Mouse (Mus musculus) adipocyte (in vitro differentiated cells): ENCODE results near the gene Gm30083.

ENCODE experiments used
- DNase-seq: peaks from one replicate; pipeline ENCODE4 v3.0.0-alpha.2; 2016; ENCODE audit warnings: low spot score

The Gm30083 gene

GRCm38 (mm10) chr14:33959341-33959740 is 55.6 kb downstream of the Gm30083 start:
- DNase-seq = peak; percentile 65

- DNase-seq = no peak
Measured at GRCm38 (mm10) chr14:33958841-33959240, 56.1 kb downstream of the Gm30083 start.

- DNase-seq = no peak
Measured at GRCm38 (mm10) chr14:33958186-33958585, 56.8 kb downstream of the Gm30083 start.

GRCm38 (mm10) chr14:33956055-33956454 is 58.9 kb downstream of the Gm30083 start:
- no peak for DNase-seq

GRCm38 (mm10) chr14:33953761-33954160 is 61.2 kb downstream of the Gm30083 start, which contains the start of gene Rbp3:
Gene Rbp3 (plus strand): TSS chr14:33954003.
- no peak for DNase-seq

- DNase-seq = no peak
Measured at GRCm38 (mm10) chr14:33952233-33952981, 62.6 kb downstream of the Gm30083 start.

GRCm38 (mm10) chr14:33946125-33946524 is 68.9 kb downstream of the Gm30083 start:
- no peak for DNase-seq

- DNase-seq = no peak
Measured at GRCm38 (mm10) chr14:33942222-33942621, 72.8 kb downstream of the Gm30083 start.

GRCm38 (mm10) chr14:33940739-33941138 is 74.2 kb downstream of the Gm30083 start, which contains the start of gene Gdf2:
Gene Gdf2 (plus strand): TSS chr14:33941039.
- DNase-seq = no peak

- no peak for DNase-seq
Measured at GRCm38 (mm10) chr14:33939117-33939516, 75.9 kb downstream of the Gm30083 start.
